Mouse (Mus musculus) heart, postnatal 10 days (tissue): ENCODE results near the gene Aqp6. TPM values are rescaled to one million over a fixed set of nuclear protein-coding genes. Genes with fewer than 3 reads are reported as not detected.

Source experiments
- DNase-seq, 2 experiments: peaks; one replicate each; pipeline ENCODE4 v3.0.0; 2021
- intact Hi-C: fragments of 180-260 bp; cut with DNase I; formaldehyde crosslinking; loops from one replicate; pipeline ENCODE4 v1.15.1; 2025
- total RNA-seq, 2 experiments: library from RNA; stranded (reverse); gene quantifications; 2 replicates each; pipeline ENCODE4 v1.2.3; 2021

Aqp6 gene
- not detected for total RNA-seq

DNA sequence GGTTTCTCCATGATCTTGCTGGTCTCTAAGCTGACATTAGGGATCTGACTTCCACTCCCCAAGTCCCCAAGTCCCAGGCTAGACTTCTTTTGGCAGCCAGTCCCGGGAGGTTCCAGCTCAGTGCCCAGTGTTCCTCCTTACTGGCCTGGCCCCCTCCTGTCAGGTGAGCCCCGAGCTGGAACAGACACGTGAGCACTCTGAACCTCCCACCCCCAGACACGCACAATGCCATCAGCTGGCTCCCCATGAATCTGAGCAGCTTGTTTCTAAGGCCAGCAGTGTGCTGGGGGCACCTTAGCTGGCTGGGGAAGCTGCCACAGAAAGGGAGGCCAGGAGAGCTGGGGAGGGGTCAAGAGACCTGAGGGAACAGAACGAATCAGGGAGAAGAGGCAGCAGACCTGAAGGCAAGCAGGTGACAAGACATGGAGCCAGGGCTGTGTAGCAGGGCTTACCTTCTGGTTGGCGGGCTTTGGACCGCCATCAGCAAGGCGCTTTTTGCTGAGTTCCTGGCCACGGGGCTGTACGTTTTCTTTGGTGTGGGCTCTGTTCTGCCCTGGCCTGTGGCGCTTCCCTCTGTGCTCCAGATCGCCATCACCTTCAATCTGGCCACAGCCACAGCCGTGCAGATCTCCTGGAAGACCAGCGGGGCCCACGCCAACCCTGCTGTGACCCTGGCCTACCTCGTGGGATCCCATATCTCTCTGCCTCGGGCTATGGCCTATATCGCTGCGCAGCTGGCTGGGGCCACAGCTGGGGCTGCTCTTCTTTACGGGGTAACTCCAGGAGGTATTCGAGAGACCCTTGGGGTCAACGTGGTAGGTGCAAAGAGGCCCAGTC lies at the start of gene Aqp6:
TSS of gene Aqp6 (plus strand) at position 415 of the 837 bp plus-strand sequence.
- intact Hi-C loops, result no loop called here
- no peak for DNase-seq

DNA sequence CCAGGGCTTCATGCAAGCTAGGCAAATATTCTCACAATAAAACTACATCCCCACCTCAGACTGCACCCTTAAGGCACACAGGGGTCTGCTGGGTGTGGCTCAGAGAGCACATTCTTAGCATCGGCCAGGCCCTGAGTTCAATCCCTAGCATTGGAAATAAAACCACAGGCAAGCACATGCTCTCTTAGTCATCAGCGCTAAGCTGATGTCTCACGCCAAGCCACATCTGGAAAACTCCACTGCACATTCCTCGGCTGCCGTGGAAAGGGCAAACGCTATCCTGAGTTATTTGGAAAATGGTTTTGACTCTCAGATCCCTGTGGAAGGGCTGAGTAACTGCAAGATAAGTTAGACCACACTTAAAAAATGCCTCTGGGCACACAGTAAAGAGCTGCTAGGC lies 47.4 kb upstream of the Aqp6 start:
- DNase-seq, result no peak
- intact Hi-C loops, result no loop called here

DNA sequence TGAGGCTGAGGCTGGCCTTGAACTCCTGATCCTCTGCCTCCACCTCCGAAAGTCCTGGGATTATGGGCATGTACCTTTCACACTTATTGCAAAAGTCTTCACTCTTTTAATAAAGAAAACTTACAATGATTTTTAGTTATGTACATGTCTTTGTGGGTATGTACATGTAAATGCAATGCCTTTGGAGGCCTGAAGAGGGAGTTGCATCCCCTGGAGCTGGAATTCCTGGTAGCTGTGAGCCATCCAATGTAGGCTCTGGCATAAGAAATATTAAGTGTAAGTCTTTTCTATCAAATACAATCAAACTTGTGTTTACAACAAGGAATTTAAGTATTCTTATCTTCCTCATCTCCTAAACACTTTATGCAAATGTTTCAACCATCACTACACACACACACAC lies 42.3 kb upstream of the Aqp6 start:
- intact Hi-C loops, result no loop called here

GRCm38 (mm10) chr15:99560246-99560645 lies 41.0 kb upstream of the Aqp6 start:
- intact Hi-C loops, result no loop called here
- no peak for DNase-seq

More for the DNA sequence above, 42.3 kb upstream of the Aqp6 start:
- no peak for DNase-seq

GRCm38 (mm10) chr15:99567371-99567770 lies 33.8 kb upstream of the Aqp6 start:
- intact Hi-C loops, result no loop called here
- DNase-seq, result no peak

GRCm38 (mm10) chr15:99568682-99569081 lies 32.5 kb upstream of the Aqp6 start:
- DNase-seq, result no peak
- intact Hi-C loops, result no loop called here

DNA sequence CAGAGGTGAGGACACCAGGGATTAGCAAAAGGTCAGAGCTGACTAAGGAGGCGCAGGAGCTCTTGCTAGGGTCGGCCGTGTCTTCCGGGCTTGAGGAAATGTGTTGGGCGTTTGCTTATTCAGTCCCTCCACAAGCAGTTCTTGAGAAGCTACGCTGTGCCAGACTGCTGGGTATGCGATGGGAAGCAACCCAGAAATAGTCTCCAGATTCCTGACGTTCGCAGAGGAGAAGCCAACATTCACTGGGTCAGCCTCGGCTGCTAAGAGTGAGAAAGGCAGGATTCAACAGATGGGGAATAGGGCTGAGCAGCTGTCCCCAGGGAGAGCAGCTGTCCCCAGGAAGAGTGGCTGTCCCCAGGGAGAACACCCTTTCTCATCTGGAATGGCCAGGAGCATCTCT lies 32.1 kb upstream of the Aqp6 start:
- intact Hi-C loops, result no loop called here
- no peak for DNase-seq

GRCm38 (mm10) chr15:99578802-99579485 lies 22.3 kb upstream of the Aqp6 start, which contains the start of gene Aqp2:
Aqp2 (plus strand) TSS chr15:99579055.
- intact Hi-C loops, result no loop called here
- DNase-seq, result peak in 1 of 2 experiments; percentile 17

GRCm38 (mm10) chr15:99583463-99584344 lies 17.5 kb upstream of the Aqp6 start:
- intact Hi-C loops, result no loop called here
- DNase-seq, result peak; percentile 38 to 50

GRCm38 (mm10) chr15:99584407-99585202 lies 16.6 kb upstream of the Aqp6 start:
- no peak for DNase-seq
- intact Hi-C loops, result no loop called here

- DNase-seq, result no peak
- intact Hi-C loops, result no loop called here
Observed at GRCm38 (mm10) chr15:99585741-99586140, 15.5 kb upstream of the Aqp6 start.

DNA sequence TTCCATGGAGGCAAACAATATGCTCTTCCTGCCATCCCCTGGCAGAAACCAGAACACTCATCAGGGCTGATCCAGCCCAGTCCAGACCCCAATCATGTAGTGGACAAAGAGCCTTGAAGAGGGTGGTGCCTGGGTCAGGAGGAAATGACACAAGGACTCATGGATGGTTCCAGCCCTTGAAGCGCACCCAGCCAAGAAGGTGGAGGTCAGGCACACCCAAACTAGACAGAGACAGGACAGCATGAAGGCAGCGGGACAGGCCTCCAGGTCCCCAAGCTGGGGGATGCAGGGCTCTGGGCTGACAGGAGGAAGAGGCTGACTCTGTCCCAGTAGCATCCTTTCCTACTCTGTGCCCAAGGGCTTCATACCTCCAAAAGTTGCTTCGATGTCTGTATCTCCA lies 14.7 kb upstream of the Aqp6 start:
- intact Hi-C loops, result no loop called here

DNA sequence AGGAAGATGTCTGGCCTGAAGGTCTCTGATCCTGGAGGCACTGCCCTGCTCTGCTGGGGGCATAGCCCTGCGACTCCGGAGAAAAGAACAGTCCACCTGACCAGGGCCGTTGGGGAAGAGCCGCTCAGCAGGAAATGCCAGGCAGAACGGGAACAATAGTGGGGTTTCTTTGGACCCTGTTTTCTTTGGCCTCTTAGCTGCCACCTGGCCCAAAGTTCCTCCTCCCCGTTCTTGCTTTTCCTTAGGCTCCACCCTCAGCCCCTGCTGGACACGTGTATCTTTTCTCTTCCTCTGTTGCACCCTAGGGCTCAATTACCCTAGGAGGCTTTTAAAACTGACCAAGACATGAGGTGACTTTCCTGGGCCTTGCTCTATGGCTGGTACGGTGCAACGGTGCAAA lies 12.0 kb upstream of the Aqp6 start:
- DNase-seq, result no peak
- intact Hi-C loops, result no loop called here

More for the DNA sequence above, 14.7 kb upstream of the Aqp6 start:
- DNase-seq, result no peak

DNA sequence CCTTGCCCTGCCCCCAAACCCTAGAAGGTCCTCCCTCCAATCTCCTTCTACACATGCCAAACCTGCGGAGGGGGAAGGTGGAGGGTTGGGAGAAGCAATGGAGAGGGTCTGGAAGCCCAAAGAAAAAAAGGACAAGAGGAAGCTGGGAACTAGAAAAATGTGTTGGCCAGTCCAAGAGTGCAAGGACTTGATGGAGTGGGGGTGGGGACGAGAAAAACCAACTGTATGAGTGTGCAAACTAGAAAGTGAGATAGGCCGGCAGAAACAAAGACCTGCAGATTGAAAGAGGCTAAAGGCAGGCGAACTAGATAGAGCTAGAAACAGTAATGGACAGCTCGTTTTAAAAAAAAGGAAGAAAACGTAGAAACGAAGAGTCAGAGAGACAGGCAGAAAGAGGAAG lies 11.5 kb upstream of the Aqp6 start:
- DNase-seq, result no peak

GRCm38 (mm10) chr15:99590429-99591084 lies 10.6 kb upstream of the Aqp6 start, which contains the start of gene Aqp5:
Aqp5 (plus strand) TSS chr15:99590782.
- intact Hi-C loops, result no loop called here

More for the DNA sequence above, 11.5 kb upstream of the Aqp6 start:
- intact Hi-C loops, result no loop called here

DNA sequence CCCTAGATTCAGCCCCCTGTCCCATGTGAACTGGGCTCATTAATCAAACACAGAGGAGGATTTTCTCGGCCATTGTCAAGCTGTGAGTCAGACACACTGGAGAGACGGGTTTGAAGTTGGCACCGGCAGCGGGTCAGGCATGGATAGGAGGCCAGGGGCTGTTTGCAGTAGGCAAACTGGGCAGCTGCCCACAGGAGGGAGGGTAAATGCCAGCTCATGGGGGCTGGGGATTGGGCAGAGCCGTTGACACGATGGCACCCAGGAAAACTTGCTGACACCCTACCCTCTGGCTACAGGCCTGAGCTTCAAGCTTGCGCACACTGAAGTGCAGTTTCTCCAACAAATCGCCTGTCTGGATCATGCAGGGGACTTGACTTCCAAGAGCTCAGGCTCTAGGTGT lies 9.0 kb upstream of the Aqp6 start:
- DNase-seq, result no peak
- intact Hi-C loops, result no loop called here

More at GRCm38 (mm10) chr15:99590429-99591084, 10.6 kb upstream of the Aqp6 start, which contains the start of gene Aqp5:
- no peak for DNase-seq

DNA sequence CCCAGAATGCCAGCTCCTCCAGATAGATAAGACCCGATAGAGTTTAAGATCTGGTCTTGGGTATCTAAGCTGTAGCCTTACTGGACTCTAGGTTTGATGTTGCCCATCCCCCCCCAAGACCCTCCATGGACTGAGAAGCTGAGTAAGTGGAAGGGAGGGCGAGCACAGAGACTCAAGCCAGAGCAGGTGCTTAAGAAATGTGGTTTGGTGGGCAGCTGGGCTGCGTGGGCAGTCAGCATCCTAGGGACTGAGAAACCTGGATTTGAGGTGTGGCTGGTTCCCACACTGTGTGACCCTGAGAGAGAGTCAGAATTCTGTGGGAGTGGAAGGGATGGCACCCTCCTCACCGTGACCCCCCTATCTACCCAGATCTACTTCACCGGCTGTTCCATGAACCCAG lies 8.3 kb upstream of the Aqp6 start:
- intact Hi-C loops, result no loop called here
- no peak for DNase-seq

DNA sequence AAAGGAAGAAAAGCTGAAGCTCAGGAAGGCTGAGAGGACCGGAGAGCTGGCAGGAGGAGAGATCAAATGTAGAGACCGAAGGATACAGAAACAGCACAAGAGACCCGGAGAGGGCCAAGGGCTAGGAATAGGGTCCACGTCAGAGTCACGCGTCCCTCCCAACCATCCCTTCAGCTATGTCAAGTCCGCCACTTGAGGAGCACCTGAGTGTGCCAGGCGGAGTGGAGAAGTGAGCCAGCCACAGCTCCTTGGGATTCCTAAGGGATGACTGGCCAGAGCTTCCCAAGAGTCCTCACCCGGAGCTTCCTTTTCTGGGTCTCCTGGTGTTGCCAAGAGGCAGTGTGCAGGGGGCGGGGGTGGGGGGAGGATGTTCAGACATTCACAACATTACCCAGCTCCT lies 6.2 kb upstream of the Aqp6 start:
- no peak for DNase-seq
- intact Hi-C loops, result no loop called here

GRCm38 (mm10) chr15:99596056-99596687 lies 5.0 kb upstream of the Aqp6 start:
- intact Hi-C loops, result loop anchor here (1.0 to 2.0 kb wide), 5 partner anchors 73 to 313 kb away; no protein-coding TSS in a partner anchor
- peak; percentile 87 to 92 for DNase-seq
